Mouse (Mus musculus) myocyte (in vitro differentiated cells): ENCODE data around the gene Pih1d1. TPM values are rescaled to one million over a fixed set of nuclear protein-coding genes. Genes with fewer than 3 reads are reported as not detected.

Source experiments
- H3K27me3 ChIP-seq: one replicate; pipeline ENCODE4 v1.6.1; 2011; ENCODE audit not compliant: control insufficient read depth, insufficient read depth, insufficient read length
- H3K36me3 ChIP-seq: one replicate; pipeline ENCODE4 v1.6.1; 2011; ENCODE audit not compliant: control insufficient read depth, insufficient read depth
- H3K4me2 ChIP-seq: one replicate; pipeline ENCODE4 v1.6.1; 2011; ENCODE audit warnings: low read depth, control low read depth
- H3K4me3 ChIP-seq: one replicate; pipeline ENCODE4 v1.5.1; 2011; ENCODE audit warnings: mild to moderate bottlenecking, control low read depth, moderate library complexity
- H3K79me2 ChIP-seq: one replicate; pipeline ENCODE4 v1.6.1; 2011; ENCODE audit not compliant: control insufficient read depth, insufficient read depth
- H3ac ChIP-seq: one replicate; pipeline ENCODE4 v1.6.1; 2011; ENCODE audit not compliant: control insufficient read depth, insufficient read length
- CEBPB ChIP-seq: IDR thresholded peaks from 2 replicates; pipeline ENCODE4 v1.6.1; 2011; ENCODE audit warnings: mild to moderate bottlenecking, moderate library complexity; ENCODE audit not compliant: poor library complexity, insufficient read depth, severe bottlenecking
- E2F4 ChIP-seq: IDR thresholded peaks from one replicate; pipeline ENCODE4 v1.6.1; 2011; ENCODE audit warnings: mild to moderate bottlenecking, control low read depth, moderate library complexity; ENCODE audit not compliant: insufficient read depth
- MAX ChIP-seq: IDR thresholded peaks from one replicate; pipeline ENCODE4 v1.6.1; 2011; ENCODE audit warnings: low read depth, mild to moderate bottlenecking, control low read depth
- MYOD1 ChIP-seq, 3 experiments: IDR thresholded peaks; one replicate each; pipeline ENCODE4 v1.6.1; 2011; ENCODE audit warnings: control low read depth in 2 of 3, low read depth in 2 of 3, mild to moderate bottlenecking in 2 of 3, moderate library complexity in 1 of 3; ENCODE audit not compliant: insufficient read length in 2 of 3, control insufficient read depth in 1 of 3
- MYOG ChIP-seq, 3 experiments: IDR thresholded peaks; one replicate each; pipeline ENCODE4 v1.6.1; 2011; ENCODE audit warnings: control low read depth in 2 of 3, low read depth in 2 of 3, mild to moderate bottlenecking in 2 of 3; ENCODE audit not compliant: insufficient read length in 2 of 3, control insufficient read depth in 1 of 3, insufficient read depth in 1 of 3
- POLR2A ChIP-seq: IDR thresholded peaks from one replicate; pipeline ENCODE4 v1.6.1; 2011; ENCODE audit warnings: low read depth, mild to moderate bottlenecking, control low read depth, moderate library complexity; ENCODE audit not compliant: insufficient read length
- POLR2AphosphoS2 ChIP-seq: IDR thresholded peaks from one replicate; pipeline ENCODE4 v1.6.1; 2011; ENCODE audit warnings: low read depth, control low read depth; ENCODE audit not compliant: insufficient read length
- REST ChIP-seq: IDR thresholded peaks from one replicate; pipeline ENCODE4 v1.6.1; 2011; ENCODE audit warnings: mild to moderate bottlenecking, control low read depth, moderate library complexity; ENCODE audit not compliant: insufficient read depth, insufficient read length
- SRF ChIP-seq: IDR thresholded peaks from one replicate; pipeline ENCODE4 v1.6.1; 2011; ENCODE audit warnings: low read depth; ENCODE audit not compliant: control insufficient read depth, insufficient read length
- TCF12 ChIP-seq: IDR thresholded peaks from one replicate; pipeline ENCODE4 v1.6.1; 2011; ENCODE audit warnings: mild to moderate bottlenecking, control low read depth; ENCODE audit not compliant: poor library complexity, insufficient read depth, severe bottlenecking
- TCF3 ChIP-seq: IDR thresholded peaks from one replicate; pipeline ENCODE4 v1.6.1; 2011; ENCODE audit warnings: low read depth, control low read depth; ENCODE audit not compliant: insufficient read length
- USF1 ChIP-seq: IDR thresholded peaks from one replicate; pipeline ENCODE4 v1.6.1; 2011; ENCODE audit warnings: low read depth, mild to moderate bottlenecking, control low read depth, moderate library complexity
- polyA plus RNA-seq: library from polyadenylated mRNA; unstranded; fragments of >200 nt; fragmentation: generic; extraction: Trizol; gene quantifications from one replicate; pipeline ENCODE4 v1.2.1, GENCODE M21; 2012; ENCODE audit warnings: missing spikeins

The Pih1d1 gene
- polyA plus RNA-seq, 1 experiment = 81.9 TPM

GRCm38 (mm10) chr7:45118336-45118735 is 35.8 kb upstream of the Pih1d1 start:
- Histone ChIP-seq H3K79me2 (peaks cover 8% of the 10 kb centered on the region), H3K36me3 (peaks cover 39% of the 10 kb centered on the region), H3ac (no peak overlapping the region), H3K27me3 (no peaks in the 10 kb centered on the region), H3K4me3 (no peak overlapping the region), H3K4me2 (no peak overlapping the region)
- TF ChIP-seq POLR2AphosphoS2 (no peak), POLR2A (no peak), CEBPB (no peak), MAX (no peak), E2F4 (no peak), MYOG (IDR thresholded peaks at IDR 0.05; ENCODE audit: control insufficient read depth in 1 of 3, insufficient read depth in 1 of 3, insufficient read length in 2 of 3, low read depth in 2 of 3) (no peak), REST (no peak), TCF12 (no peak), TCF3 (no peak), SRF (no peak), MYOD1 (IDR thresholded peaks at IDR 0.05; ENCODE audit: control insufficient read depth in 1 of 3, insufficient read length in 2 of 3, low read depth in 2 of 3) (no peak), USF1 (no peak)

DNA sequence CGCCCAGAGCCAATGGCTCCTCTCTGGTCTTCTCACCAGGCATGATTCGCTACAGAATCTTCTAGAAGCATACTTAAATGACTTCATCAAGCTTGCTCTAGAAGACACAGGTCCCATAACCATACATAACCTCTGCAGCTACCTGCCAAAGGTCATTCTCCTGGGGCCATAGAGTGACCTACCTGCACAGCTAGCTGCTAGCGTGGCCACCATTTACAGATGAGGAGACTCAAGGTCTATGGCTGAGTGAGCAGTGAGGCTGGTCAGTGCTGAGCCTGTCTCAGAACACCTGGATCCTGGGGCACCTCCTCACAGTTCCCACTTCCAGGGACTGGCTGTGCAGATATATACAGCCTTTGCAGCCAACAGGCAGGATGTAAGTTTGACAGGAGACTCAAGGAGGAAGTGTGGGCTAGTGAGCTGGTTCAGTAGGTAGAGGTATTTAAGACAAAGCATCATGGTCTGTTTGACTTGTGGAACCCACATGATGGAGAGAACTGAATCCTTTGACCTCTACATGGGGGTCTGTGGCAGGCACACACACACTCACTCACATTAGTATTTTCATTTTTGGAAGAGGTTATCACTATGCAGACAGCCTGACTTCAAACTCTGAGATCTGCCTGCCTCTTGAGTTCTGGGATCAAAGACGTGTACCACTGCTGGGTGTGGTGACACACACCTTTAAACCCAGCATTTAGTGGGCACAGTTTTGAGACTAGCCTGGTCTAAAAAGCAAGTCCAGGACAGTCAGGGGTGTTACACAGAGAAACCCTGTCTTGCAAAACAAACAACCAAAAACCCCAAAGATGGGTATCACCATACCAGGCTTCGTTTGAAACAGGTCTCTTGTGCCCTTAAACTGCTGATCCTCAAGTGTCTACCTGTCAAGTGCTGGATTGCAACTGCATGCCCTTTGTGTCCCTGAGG is 34.1 kb upstream of the Pih1d1 start:
- H3K4me3 ChIP-seq = no peak overlapping the region
- no peaks in the 10 kb centered on the region for H3K27me3 ChIP-seq
- TF ChIP-seq CEBPB = no peak
- TF ChIP-seq MYOD1 (IDR thresholded peaks at IDR 0.05; ENCODE audit: control insufficient read depth in 1 of 3, insufficient read length in 2 of 3, low read depth in 2 of 3) = no peak
- TF ChIP-seq POLR2A = no peak
- no peak for TF ChIP-seq REST
- no peak for TF ChIP-seq TCF3
- no peak for TF ChIP-seq POLR2AphosphoS2
- H3K36me3 ChIP-seq = peaks cover 39% of the 10 kb centered on the region
- no peak overlapping the region for H3ac ChIP-seq
- peaks cover 16% of the 10 kb centered on the region for H3K79me2 ChIP-seq
- H3K4me2 ChIP-seq = no peak overlapping the region

GRCm38 (mm10) chr7:45121404-45121803 is 32.7 kb upstream of the Pih1d1 start:
- Histone ChIP-seq H3K4me2 (no peak overlapping the region), H3K27me3 (no peaks in the 10 kb centered on the region), H3K36me3 (peaks cover 53% of the 10 kb centered on the region), H3ac (no peak overlapping the region), H3K79me2 (peaks cover 23% of the 10 kb centered on the region), H3K4me3 (no peak overlapping the region)
- TF ChIP-seq MYOG (IDR thresholded peaks at IDR 0.05; ENCODE audit: control insufficient read depth in 1 of 3, insufficient read depth in 1 of 3, insufficient read length in 2 of 3, low read depth in 2 of 3) (no peak), POLR2A (no peak), TCF12 (no peak), POLR2AphosphoS2 (peak; percentile 68), TCF3 (no peak), E2F4 (no peak)

GRCm38 (mm10) chr7:45121966-45122365 is 32.1 kb upstream of the Pih1d1 start:
- Histone ChIP-seq H3K4me2 (no peak overlapping the region), H3K4me3 (peak overlapping the region; percentile 81), H3K27me3 (no peaks in the 10 kb centered on the region), H3K36me3 (peaks cover 59% of the 10 kb centered on the region), H3ac (no peak overlapping the region), H3K79me2 (peaks cover 29% of the 10 kb centered on the region)
- no peak for TF ChIP-seq E2F4
- TF ChIP-seq USF1 = no peak
- TF ChIP-seq TCF12 = no peak

DNA sequence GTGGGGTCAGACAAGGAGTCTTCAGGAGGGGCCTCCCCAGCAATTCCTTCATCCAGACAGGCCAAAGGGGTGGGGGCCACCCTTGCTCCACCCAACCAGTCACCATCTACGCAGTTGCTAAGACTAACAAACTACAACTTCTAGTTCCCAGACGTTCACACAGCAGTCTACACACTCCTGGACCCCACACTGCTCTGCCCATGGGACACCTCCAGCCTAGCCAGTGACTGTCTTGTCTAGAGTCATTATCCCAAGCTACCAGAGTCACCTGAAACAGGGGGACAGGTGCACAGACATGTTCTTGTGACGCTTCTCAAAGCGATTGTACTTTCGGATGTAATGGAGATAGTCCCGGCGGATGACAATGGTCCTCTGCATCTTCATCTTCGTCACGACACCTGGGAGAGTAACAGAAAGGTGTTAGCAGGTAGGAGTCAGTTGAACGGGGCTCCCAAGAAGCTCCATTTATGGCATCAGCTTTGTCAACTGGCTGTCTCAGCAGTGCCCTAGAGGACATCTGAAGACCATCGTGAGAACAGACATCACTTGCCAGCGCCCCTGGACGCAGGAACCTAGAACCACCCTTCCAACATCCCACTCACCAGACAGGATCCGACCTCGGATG is 31.4 kb upstream of the Pih1d1 start:
- H3K36me3 ChIP-seq = peaks cover 62% of the 10 kb centered on the region
- peak overlapping the region; percentile 94 for H3K4me2 ChIP-seq
- H3K27me3 ChIP-seq = no peaks in the 10 kb centered on the region
- H3ac ChIP-seq = peak overlapping the region; percentile 84
- H3K79me2 ChIP-seq = peaks cover 36% of the 10 kb centered on the region
- peak overlapping the region; percentile 81 for H3K4me3 ChIP-seq
- TF ChIP-seq SRF = no peak
- no peak for TF ChIP-seq POLR2AphosphoS2
- no peak for TF ChIP-seq REST
- no peak for TF ChIP-seq TCF12
- TF ChIP-seq MAX = no peak
- no peak for TF ChIP-seq POLR2A
- no peak for TF ChIP-seq E2F4
- TF ChIP-seq MYOD1 (IDR thresholded peaks at IDR 0.05; ENCODE audit: control insufficient read depth in 1 of 3, insufficient read length in 2 of 3, low read depth in 2 of 3) = no peak
- TF ChIP-seq TCF3 = no peak
- TF ChIP-seq USF1 = no peak
- no peak for TF ChIP-seq CEBPB
- TF ChIP-seq MYOG (IDR thresholded peaks at IDR 0.05; ENCODE audit: control insufficient read depth in 1 of 3, insufficient read depth in 1 of 3, insufficient read length in 2 of 3, low read depth in 2 of 3) = no peak
